Mouse (Mus musculus) stomach, postnatal 0 days (tissue): ENCODE measurements around the gene Ccs.

Experiments
- CTCF ChIP-seq: IDR thresholded peaks from 2 replicates; pipeline ENCODE4 v1.5.1; 2016; ENCODE audit warnings: antibody characterized with exemption, low read depth, mild to moderate bottlenecking, moderate library complexity
- EP300 ChIP-seq: optimal IDR thresholded peaks from 2 replicates; pipeline ENCODE3; 2016; ENCODE audit warnings: antibody characterized with exemption

DNA sequence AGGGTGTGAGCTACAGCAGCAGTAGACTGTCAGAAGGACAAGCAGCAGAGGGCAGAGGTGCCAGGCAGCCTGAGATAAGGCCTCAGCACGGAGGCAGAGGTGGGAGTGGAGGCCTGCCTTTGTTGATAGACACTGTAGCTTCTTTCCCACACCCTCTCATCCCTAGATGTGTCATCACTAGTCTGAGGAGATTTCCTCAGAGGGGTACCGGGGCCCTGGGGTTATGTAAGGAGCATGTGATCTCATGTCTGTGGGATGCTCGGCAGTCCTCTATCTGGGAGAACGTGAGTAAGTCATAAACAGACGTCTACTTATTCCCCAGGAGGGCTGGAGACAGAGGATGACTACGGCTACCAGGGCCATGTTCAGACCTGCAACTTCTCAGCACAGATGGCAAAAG is 19.9 kb upstream of the Ccs start:
- TF ChIP-seq CTCF (no peak), EP300 (no peak)
